Mouse (Mus musculus) kidney, postnatal 36 days (tissue): ENCODE data around the gene Lamb1.
A peak's percentile ranks its signal among the peaks of the same experiment; 100 is the strongest.

Experiments used
- DNase-seq, 2 experiments: peaks; one replicate each; pipeline ENCODE4 v3.0.0; 2021 to 2022; ENCODE audit warnings: mixed read lengths in 2 of 2

The Lamb1 gene

GRCm38 (mm10) chr12:31256121-31256903, 8.7 kb upstream of the Lamb1 start:
- peak; percentile 67 to 93 for DNase-seq

DNA sequence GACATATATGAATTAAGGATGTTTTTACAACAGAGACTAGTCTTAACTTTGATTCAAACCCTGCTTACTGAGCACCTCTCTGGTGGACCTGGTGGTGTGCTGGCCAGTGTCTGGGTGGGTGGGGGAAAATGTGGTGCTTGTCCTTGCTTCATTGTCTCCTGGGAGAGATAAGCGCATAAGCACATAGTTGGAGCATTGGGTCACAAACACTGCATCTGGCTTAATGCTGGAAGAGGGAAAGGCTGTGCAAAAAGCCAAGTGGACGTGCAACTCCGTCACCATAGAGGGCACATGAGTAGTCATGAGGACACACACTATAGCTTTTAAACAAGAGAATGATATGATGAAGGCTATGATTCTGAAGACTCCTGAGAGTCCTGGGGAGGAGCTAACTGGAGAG, 3.2 kb upstream of the Lamb1 start:
- no peak for DNase-seq

- DNase-seq, result peak; percentile 75 to 88
Observed at GRCm38 (mm10) chr12:31263921-31264320, 1.1 kb upstream of the Lamb1 start.

DNA sequence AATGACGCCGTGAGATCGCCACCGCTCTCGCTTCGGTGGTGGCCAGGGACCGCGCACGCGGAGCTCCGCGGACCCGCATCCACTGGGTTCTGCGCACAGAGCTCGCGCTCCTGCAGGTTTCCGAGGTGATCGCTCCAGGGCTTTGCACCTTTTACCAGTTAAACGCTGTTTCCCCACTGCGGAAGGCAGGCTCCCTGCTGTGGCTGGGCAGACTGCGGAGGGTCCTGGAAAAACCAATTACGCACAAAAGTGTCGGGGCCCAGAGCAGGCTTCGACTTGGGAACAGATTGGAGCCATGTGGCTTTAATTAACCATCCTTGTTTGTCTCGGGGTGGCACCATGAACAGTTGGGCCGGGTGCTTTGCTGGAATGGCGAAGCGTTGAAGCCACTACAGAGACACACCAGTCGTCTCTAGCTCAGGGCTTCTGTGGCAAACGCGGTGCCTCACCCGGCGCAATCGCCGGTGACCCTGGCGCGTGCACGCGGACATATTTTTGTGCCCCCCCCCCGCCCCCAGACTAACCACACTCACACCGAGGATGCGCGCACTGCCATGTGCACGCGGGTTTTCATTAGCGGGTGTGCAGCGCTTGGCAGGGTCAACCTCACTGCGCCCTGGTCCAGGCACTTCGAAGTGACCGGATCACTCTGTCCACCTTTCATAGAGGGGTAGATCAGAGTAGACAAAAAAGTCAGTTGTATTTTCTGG, 843 bp downstream of the Lamb1 start:
- DNase-seq, result peak in 1 of 2 experiments; percentile 56

- peak in 1 of 2 experiments; percentile 47 for DNase-seq
Observed at GRCm38 (mm10) chr12:31266686-31267085, 1.7 kb downstream of the Lamb1 start.

DNA sequence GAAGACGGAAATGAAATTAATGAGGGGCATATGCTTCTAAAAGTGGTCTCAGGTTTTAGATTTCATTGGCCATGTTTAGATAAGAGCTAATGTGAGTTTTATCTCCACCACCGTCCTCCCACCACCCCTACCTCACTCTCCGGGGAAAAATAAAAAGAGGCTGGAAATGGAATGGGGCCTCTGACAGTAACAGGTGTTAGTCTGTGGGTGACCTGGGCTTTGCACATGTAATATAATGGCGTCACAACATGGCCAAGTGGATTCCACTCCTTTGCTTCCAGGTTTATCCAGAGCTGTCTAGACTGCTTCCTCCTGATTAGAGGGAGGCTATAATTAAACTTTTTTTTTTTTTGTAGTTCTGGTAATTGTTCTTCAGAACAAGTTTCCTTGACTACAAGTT, 2.3 kb downstream of the Lamb1 start:
- no peak for DNase-seq

- DNase-seq, result no peak
Observed at GRCm38 (mm10) chr12:31268315-31268714, 3.3 kb downstream of the Lamb1 start.

DNA sequence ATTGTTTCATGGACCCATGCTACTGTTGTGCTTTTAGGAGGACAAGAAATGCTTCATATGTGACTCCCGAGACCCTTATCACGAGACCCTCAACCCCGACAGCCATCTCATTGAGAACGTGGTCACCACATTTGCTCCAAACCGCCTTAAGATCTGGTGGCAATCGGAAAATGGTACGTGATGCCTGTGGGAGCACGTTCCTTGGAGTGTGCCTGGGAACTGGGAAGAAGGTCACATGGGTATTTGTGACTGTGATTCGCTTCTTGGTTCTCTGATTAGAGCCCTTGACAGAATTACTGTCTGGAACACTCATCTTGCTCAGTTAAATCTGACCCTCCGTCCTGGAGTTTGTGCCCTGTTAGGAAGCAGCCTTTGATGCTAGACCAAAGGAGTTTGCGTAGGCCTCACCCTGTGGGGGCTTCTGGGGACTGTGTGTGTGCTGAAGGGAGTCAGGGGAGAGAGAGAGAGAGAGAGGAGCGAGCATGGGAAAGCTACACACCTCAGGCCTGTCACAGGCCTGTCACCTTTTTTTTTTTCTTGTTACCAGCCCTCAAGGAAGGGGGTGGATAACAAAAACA, 4.1 kb downstream of the Lamb1 start:
- DNase-seq, result no peak

- no peak for DNase-seq
Observed at GRCm38 (mm10) chr12:31270361-31270760, 5.3 kb downstream of the Lamb1 start.

DNA sequence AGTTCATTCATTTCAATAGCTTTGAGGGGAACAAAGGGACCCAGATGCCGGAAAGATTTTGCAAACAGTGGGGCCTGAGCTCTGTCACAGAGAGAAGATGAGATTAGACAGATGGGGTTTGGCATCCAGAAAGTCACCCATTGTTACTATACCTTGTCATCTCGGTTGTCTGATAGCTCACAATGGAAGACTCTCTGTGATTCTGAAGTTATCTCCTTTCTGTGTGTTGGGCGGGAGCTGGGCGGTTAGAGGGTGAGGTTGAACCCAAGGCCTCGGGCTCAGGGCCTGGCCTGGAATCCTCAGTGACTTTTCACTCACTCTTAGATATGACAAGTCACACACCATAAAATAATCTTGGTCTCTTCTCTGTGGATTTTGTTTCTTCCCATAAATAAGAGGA, 5.7 kb downstream of the Lamb1 start:
- no peak for DNase-seq

GRCm38 (mm10) chr12:31271361-31272011, 6.5 kb downstream of the Lamb1 start:
- DNase-seq, result peak; percentile 68 to 77

DNA sequence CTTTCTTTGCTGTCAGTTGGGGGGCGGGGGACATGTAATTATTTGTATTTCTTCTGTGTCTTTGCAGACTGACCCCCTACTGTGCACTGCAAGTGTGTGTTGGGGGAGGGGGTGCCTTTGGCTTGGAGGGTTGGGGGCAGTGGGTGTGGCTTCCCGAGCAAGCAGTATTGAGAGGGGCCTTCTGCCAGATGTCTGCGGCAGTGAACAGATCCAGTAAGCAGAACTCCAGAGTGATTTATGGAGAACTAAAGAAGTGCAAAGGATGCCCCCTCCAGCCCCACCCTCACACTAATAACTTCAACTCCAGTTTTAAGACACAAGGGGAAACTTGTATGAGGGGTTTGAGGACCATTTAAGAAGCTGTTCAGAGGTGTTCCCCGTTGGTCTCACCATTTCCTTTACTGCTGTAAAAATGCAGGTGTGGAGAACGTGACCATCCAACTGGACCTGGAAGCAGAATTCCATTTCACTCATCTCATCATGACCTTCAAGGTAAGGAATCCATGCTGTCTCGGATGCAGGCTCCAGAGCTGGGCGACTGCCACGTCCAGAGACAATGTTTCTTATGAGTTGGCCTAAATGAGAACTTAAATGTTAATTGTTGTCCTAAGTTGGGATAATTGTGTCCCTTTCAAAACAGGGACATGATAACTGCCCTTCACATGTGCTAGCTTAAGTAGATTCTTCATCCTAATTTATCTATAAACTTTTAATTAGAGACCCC, 7.1 kb downstream of the Lamb1 start:
- DNase-seq, result no peak

- DNase-seq, result no peak
Observed at GRCm38 (mm10) chr12:31272846-31273245, 7.8 kb downstream of the Lamb1 start.

DNA sequence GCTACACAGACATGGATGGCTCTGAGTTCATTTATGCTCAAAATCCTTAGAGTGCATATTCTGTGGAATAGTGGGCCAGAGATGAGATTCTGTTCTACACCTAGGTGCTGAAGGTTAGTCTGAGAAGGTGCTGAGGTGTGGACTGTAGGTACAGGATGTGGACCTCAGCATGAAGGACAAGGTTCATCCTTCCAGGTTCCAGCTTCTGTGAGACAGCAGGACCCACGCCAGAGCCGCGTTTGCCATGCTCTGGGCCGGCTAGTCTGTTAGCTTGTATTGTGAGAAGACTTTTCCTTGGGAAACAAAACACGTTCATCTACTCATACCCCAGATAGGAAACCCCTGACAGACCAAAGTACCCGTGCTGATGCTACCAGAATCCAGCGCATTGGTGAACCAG, 8.6 kb downstream of the Lamb1 start:
- DNase-seq, result peak; percentile 84 to 85

DNA sequence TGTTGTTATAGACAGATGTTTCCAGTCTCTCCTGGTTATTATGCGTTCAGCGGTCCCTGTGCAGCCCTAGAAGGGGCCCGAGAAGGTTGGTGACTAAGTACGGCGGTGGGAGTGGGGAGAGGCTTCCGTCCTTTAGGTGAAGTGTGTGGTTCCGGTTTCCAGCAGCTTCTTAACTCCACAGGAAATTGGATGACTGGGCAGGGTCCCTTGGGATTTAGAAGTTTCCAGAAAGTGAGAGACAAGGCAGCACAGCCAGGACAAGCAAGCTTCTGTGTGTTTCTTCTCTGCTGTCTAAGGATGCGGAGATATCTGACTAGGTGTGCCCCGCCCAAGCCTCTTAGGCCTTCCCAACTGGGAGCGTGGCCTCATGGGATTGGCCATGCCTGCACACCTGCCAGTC, 10.4 kb downstream of the Lamb1 start:
- DNase-seq, result no peak

GRCm38 (mm10) chr12:31278270-31278669, 13.2 kb downstream of the Lamb1 start:
- DNase-seq, result no peak

DNA sequence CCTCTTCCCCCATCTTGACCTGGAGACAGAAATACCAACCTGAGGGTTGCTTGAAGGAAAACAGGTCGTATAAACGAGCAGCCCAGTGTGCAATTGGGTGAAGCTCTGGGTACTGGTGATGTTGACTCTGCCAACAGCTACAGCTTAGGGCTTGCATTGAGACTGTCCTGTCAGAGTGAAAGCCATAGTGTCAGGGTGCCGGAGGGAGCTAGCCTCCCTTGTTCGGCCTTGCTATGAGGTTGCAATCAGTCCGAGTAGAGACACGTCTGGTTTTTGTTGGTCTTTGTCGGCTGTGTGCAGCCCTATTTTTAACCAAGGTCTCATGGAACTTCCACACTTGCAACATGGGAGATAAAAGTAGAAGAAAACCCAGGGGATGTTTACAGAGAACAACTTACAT, 15.3 kb downstream of the Lamb1 start:
- no peak for DNase-seq

- no peak for DNase-seq
Observed at GRCm38 (mm10) chr12:31281100-31281591, 16.1 kb downstream of the Lamb1 start.

DNA sequence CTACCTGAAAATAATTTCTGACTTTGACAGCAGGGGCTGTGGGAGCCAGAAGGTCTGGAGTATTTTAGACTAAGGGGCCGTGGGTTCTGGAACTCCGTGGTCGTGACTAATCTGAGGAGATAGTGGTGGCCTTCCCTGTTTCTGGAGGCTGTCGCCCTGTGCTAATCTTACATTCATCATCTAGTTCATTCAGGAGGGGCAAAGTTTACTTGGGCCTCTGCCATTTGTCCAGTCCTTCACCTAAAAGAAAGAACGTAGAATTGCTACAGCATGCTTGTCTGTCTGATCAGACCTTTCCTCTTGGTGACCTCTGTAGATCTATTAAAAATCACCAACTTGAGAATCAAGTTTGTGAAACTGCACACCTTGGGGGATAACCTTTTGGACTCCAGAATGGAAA, 17.2 kb downstream of the Lamb1 start:
- peak; percentile 63 to 79 for DNase-seq

GRCm38 (mm10) chr12:31283131-31283530, 18.1 kb downstream of the Lamb1 start:
- no peak for DNase-seq

GRCm38 (mm10) chr12:31283617-31284136, 18.6 kb downstream of the Lamb1 start:
- peak in 1 of 2 experiments; percentile 57 for DNase-seq

DNA sequence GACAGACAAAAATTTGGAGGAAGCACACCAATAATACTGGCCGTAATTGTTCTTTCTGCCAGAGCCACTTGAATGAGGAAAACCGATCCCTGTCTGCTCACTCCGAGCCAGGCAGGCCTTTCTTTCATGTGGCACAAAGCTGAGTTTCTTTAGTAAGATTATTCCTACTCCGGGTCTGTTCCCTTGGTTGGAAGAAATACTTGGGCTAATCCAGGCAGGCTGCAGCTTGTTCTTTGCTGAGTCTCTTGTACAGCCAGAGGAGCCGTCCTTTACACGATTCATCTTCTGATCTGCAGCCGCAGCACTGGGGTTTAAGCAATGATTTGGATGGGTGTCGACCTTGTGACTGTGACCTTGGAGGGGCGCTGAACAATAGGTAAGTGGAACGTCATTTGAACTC, 24.0 kb downstream of the Lamb1 start:
- DNase-seq, result no peak
